Mouse (Mus musculus): ENCODE measurements around the gene Lrch3.
"Not testable (repeated sequence)": the region's sequence is repeated elsewhere in the genome, so short reads cannot be mapped to it uniquely, and the experiment has no call there.

The Lrch3 gene

DNA sequence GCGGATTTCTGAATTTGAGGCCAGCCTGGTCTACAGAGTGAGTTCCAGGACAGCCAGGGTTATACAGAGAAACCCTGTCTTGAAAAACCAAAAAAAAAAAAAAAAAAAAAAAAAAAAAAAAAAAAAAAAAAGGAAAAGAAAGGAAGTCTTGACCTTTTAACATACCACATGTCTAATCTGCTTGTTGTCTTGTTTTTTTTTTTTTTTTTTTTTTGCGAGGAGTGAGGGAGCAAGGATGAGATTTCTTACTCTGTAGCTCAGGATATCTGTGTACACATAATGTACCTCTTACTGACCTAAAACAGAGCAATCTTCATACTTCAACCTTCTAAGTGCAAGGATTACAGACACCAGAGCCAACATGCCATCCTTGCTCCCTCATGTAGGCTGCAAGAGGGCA lies 141.0 kb downstream of the Lrch3 start:
- DNase-seq (ENCODE audit: low read depth) = not testable (repeated sequence)

GRCm38 (mm10) chr16:33055655-33056054 lies 141.8 kb downstream of the Lrch3 start:
- DNase-seq (ENCODE audit: low read depth) = no peak

DNA sequence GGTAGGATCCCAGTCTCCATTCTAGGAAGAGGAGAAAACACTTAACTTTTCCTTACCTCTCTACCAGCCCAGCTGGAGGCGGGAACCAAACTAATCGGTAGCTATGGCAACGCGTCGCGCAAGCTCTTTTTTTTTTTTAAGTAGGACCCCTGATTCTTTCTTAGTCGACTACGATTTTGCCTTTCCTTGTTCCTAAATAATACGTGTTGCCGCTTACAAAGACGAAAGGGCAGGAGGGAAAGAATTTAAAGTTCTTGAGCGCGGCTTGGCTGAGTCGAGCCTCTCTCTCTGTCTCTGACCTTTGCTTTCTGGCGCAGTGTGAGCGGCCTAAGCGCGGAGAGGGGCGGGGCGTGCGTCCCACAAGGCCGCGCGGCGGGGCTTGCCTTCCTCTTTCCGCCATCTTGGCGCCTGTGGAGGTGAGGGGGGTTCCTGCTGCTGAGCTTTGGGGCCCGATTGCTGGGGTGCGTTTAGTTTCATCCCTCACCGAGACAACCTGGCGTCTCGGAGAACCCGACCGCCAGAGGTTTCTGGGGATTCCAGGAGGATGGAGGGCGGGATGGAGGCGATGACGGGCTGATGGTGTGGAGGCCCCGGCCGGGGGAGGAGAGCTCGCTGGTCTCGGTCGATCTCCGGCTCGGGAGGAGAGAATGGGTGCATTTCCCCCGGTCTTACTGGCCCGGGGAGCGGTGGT lies 142.3 kb downstream of the Lrch3 start, which contains the start of the genes Iqcg and Rpl35a:
TSS of gene Iqcg (minus strand) at position 124 of the 691 bp plus-strand sequence.
TSS of gene Rpl35a (plus strand) at position 359 of the 691 bp plus-strand sequence.
- DNase-seq (ENCODE audit: low read depth) = peak; percentile 72

DNA sequence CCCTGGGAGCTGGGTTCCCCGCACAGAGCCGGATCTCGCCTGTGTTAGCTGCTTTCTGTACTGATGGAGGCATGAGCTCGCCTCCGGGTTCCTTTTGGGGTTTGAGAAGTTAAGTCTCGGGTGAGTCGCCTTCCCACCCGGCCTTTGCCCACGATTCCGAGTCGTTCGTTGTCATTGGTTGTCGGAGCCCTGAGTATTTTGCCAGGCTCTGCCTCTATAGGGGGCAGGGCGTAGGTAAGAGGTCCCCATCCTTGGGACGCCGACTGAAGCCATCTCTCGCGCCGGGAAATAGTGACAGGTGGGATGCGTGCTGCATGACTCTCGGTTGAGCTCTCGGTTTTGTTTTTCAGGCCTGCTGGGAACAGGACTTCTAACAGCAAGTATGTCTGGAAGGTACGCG lies 142.9 kb downstream of the Lrch3 start:
- no peak for DNase-seq (ENCODE audit: low read depth)

- no peak for DNase-seq (ENCODE audit: low read depth)
Measured at GRCm38 (mm10) chr16:33058033-33058432, 144.1 kb downstream of the Lrch3 start.

DNA sequence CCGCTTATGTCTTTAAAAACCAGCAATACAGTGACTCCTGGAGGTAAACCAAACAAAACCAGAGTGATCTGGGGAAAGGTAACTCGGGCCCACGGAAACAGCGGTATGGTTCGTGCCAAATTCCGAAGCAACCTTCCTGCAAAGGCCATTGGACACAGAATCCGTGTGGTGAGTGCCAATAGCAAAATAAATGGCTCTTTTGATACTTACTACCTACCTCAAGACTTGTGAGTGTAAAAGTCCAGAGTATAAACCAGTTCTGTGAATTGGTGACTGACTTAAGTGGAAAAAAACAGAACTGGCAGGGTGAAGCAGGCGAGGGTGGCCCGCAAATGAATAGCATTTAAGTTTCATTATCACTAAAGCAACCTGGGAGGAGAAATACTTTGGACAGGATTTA lies 144.8 kb downstream of the Lrch3 start:
- not testable (repeated sequence) for DNase-seq (ENCODE audit: low read depth)

DNA sequence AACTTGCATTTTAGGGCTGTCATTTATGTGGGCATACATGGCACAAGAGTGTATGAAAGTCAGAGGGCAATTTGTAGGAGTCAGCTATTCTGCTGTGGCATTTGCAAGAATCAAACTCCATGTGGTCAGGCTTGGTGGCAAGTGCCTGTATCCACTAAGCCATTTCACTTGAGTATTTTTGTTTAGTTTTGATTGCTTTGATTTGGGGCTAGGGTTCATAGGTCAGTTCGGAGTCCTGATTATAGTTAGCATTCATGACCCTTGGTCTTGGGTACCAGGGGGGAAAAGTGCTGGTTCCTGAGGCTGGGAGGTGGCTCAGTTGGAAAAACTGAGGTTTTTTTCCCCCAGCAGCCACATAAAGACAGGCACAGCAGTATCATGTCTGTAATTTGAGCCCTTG lies 145.6 kb downstream of the Lrch3 start:
- DNase-seq (ENCODE audit: low read depth) = no peak

GRCm38 (mm10) chr16:33060926-33061325 lies 147.0 kb downstream of the Lrch3 start:
- DNase-seq (ENCODE audit: low read depth) = no peak

- DNase-seq (ENCODE audit: low read depth) = no peak
Measured at GRCm38 (mm10) chr16:33061400-33061799, 147.5 kb downstream of the Lrch3 start.

- DNase-seq (ENCODE audit: low read depth) = peak; percentile 77
Measured at GRCm38 (mm10) chr16:33062024-33062681, 148.3 kb downstream of the Lrch3 start, which contains the start of gene Lmln. Lmln (plus strand) TSS chr16:33062521.

- no peak for DNase-seq (ENCODE audit: low read depth)
Measured at GRCm38 (mm10) chr16:33062682-33063131, 148.8 kb downstream of the Lrch3 start.

DNA sequence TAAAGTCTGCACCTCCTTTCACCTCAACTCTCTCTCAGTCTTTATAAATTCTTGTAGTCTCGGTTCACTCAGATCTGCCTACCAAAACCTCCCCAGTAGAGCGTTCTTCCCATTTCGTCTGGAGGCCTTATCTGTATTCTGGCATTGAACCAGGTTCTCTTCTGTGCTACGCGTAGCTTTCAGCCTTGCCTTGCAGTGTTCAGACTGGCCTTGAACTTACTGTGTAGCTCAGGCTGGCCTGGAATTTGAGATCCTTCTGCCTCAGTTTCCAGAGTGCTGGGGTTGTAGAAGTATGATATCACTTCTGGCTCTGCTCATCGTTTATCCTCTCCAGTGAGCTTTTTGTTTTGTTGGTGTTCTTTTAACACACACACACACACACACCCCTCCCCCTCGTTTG lies 149.4 kb downstream of the Lrch3 start:
- DNase-seq (ENCODE audit: low read depth) = no peak

DNA sequence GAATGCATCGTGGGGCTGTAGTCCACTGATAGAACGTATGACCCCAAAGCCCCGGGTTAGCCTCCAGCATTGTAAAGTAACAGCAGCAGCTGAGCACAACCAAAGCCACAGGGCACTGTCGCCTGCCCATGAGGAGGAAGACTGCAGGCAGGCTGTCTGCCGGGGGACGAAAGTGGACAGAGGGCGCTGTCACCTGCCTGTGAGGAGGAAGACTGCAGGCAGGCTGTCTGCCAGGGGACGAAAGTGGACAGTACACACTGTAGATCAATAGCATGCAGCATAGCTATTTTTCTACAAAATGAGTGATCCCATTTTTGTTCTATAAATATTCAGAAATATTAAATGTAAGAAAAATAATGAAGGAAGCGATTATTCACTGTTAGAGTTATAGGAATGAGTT lies 150.7 kb downstream of the Lrch3 start:
- no peak for DNase-seq (ENCODE audit: low read depth)

Measured in fibroblast of lung, adult 2 months (primary cell).